Mouse (Mus musculus): ENCODE measurements at regions not wholly inside any gene's neighbourhood (a gene's known extent, or its start where the extent isn't known, plus 50 kb on each side); places are given as distances from the start of the nearest gene placed in this dataset.

DNA sequence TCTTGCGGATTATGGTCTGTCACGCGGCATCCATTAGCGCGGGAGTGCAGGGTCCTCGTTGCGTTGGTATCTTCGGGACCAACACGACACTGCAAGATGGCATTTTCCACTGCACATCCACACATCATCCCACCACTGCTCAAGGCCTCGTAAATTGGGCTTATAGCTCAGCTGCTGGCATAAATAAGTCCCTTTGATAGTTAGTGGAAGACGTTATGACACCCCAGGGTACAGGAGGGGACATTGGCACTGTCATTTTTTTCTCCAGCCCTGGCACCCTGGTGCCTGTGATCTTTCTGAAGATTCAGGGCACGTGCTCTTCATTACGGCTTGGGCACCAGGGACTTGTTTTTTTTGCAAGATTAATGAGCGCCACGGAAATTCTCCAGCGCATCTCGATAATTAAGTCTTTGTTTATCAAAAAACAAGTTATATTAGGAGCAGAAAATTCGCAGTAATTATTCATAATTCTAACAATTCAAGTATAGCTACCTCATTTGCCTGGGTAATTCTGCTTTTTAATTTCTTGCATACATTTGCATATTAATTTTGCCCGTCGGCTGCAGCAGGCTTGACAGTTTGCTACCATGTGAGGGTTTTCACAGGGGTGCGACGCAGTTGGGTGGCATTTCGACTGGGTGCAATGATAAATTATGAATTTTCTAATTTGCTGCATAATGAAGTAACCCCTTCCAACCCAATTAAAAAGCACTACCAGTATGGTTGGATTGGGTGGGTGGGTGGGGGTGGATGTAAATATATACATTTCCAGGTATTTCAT is 119.1 kb downstream of the Vrk1 start:
- no peak overlapping the region for H3K27ac ChIP-seq (replicated peaks)
- no peak overlapping the region for H3K4me2 ChIP-seq (replicated peaks)
- H3K9me3 ChIP-seq, result no peaks in the 10 kb centered on the region
- no peak overlapping the region for H3K9ac ChIP-seq (replicated peaks)
- no peaks in the 10 kb centered on the region for H3K36me3 ChIP-seq
- no peaks in the 10 kb centered on the region for H3K27me3 ChIP-seq
- WGBS, result 91% methylated on average over 23 of the region's 23 CpGs
- H3K4me1 ChIP-seq, result no peaks in the 10 kb centered on the region; the same call in 1 of the 2 replicates
- H3K4me3 ChIP-seq, result no peak overlapping the region
- ATAC-seq (ENCODE audit: low FRiP score, low read depth), result no peak

DNA sequence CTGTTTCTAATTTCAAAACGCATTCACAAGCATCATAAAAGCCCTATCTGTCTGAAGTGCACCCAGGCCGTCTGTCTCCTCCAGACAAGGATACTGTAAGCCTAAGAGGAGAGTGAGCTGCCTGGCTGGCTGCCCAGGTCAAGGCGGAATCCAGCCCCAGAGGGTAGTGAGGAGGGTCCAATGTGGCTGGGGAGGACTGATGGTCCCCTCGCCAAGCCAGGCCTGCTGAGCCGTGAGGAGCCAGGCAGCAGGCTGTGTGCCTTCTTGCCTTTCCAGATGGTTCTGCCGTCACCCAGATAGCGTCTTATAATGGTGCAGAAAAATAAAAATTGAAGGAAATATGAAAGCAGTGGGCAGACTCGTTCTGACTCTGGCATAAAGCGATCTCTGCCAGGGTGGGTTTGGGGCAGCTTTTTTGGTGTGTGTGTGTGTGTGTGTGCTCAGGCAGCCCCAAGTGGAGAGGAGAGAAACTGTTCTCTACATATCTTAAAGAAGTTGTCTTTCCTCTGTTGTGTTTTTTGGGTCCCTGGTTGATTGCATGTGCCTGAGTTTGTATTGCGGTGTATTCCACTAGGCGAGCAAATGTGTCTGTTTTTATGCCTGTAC is 120.1 kb downstream of the Vrk1 start:
- Histone ChIP-seq H3K4me2 (replicated peaks) (no peak overlapping the region), H3K4me3 (no peak overlapping the region), H3K4me1 (no peaks in the 10 kb centered on the region; the same call in 1 of the 2 replicates), H3K27ac (replicated peaks) (0 out of 2 replicates have a peak overlapping the region, but pooled peaks have one; percentile 30), H3K36me3 (no peaks in the 10 kb centered on the region), H3K9ac (replicated peaks) (no peak overlapping the region), H3K27me3 (no peaks in the 10 kb centered on the region), H3K9me3 (no peaks in the 10 kb centered on the region)
- WGBS, result 90% methylated on average over 11 of the region's 11 CpGs
- ATAC-seq (ENCODE audit: low FRiP score, low read depth), result no peak

DNA sequence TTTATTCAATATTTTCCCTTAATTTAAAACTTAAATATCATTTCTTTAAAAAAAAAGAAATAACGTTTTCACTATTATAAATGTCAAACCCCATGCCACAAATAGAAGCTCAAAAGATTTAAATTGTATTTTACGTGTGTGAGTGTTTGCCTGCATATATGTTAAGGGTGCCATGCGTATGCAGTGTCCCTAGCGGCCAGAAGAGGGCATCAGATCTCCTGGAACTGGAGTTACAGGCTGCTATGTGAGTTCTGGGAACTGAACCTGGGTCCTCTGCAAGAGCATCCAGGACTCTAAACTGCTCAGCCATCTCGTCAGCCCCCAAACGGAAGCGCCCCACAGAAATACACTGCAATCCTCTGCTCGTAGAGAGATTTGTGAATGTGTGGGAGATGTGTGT is 122.7 kb downstream of the Vrk1 start:
- Histone ChIP-seq H3K4me2 (replicated peaks) (no peak overlapping the region), H3K4me1 (no peaks in the 10 kb centered on the region; the same call in 1 of the 2 replicates), H3K4me3 (no peak overlapping the region), H3K9ac (replicated peaks) (no peak overlapping the region), H3K27ac (replicated peaks) (no peak overlapping the region), H3K9me3 (no peaks in the 10 kb centered on the region), H3K27me3 (no peaks in the 10 kb centered on the region), H3K36me3 (no peaks in the 10 kb centered on the region)
- 91% methylated on average over 8 of the region's 8 CpGs for WGBS
- no peak for ATAC-seq (ENCODE audit: low FRiP score, low read depth)

DNA sequence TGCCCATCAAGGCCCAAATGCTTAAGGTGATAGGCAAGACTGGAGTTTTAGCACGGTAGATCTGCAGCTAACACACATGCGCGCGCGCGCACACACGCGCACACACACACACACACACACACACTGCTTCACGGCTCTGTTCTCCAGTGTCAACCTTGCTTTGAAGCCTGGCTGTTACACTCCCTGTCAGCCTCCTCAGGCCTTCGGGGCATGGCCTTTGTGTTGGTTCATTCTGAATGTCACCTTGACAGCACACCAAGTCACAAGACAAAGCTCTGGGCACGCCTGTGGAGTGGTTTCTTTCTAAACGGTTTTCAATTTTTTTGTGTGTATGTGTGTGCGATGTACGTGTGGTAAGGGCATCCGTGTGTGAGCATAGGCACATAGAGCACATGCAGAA is 128.4 kb downstream of the Vrk1 start:
- no peaks in the 10 kb centered on the region for H3K9me3 ChIP-seq
- ATAC-seq (ENCODE audit: low FRiP score, low read depth), result no peak
- no peaks in the 10 kb centered on the region for H3K27me3 ChIP-seq
- no peak overlapping the region for H3K4me3 ChIP-seq
- H3K27ac ChIP-seq (replicated peaks), result no peak overlapping the region
- H3K9ac ChIP-seq (replicated peaks), result no peak overlapping the region
- 0 out of 2 replicates have a peak, but pooled peaks cover 3% of the 10 kb centered on the region for H3K4me1 ChIP-seq
- WGBS, result 90% methylated on average over 15 of the region's 15 CpGs
- H3K36me3 ChIP-seq, result no peaks in the 10 kb centered on the region
- H3K4me2 ChIP-seq (replicated peaks), result no peak overlapping the region

DNA sequence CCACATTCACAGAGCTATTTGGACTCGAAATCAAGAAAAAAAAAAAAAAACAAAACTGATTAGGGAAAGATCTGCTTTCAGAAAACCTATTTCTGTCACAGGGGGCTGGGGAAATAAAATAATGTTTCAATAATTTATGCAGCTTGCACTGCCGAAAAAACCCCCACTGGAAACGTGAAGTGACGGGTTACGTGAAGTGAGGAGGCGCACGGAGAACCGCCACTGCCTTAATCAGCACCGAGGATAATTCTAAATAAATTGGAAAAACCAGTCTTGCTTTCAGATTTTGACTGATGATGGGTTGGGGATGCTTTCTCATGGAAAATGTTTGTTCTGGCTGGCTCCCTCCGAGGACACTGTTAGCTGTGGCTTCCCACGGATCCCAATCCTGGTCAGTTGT is 129.5 kb downstream of the Vrk1 start:
- ATAC-seq (ENCODE audit: low FRiP score, low read depth), result no peak
- 79% methylated on average over 11 of the region's 11 CpGs for WGBS
- H3K36me3 ChIP-seq, result no peaks in the 10 kb centered on the region
- H3K27ac ChIP-seq (replicated peaks), result no peak overlapping the region
- 0 out of 2 replicates have a peak, but pooled peaks cover 6% of the 10 kb centered on the region for H3K4me1 ChIP-seq
- no peaks in the 10 kb centered on the region for H3K27me3 ChIP-seq
- H3K4me3 ChIP-seq, result no peak overlapping the region
- no peaks in the 10 kb centered on the region for H3K9me3 ChIP-seq
- H3K9ac ChIP-seq (replicated peaks), result no peak overlapping the region
- no peak overlapping the region for H3K4me2 ChIP-seq (replicated peaks)

DNA sequence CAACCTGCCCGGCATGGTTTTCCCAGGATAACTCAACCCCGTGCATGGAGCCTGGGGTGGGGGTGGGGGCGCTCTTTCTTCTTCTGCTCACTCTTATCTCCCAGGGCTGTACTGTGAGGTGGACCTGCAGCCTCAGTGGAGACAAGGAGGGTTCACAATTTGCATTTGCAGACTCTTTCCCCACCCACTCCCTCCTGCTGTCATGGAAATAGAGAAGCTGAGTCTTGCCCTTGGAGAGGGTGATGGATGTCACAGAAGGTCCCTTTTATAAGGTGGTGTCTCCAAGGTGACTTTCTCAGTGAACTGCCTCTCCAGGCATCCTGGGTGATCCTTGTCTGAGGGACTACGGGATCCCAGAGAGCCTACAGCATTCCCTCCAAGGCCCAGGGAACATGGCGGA is 129.9 kb downstream of the Vrk1 start:
- H3K4me3 ChIP-seq, result no peak overlapping the region
- no peak overlapping the region for H3K9ac ChIP-seq (replicated peaks)
- no peaks in the 10 kb centered on the region for H3K36me3 ChIP-seq
- H3K9me3 ChIP-seq, result no peaks in the 10 kb centered on the region
- 0 out of 2 replicates have a peak, but pooled peaks cover 6% of the 10 kb centered on the region for H3K4me1 ChIP-seq
- WGBS, result 71% methylated on average over 5 of the region's 5 CpGs
- H3K27ac ChIP-seq (replicated peaks), result no peak overlapping the region
- no peaks in the 10 kb centered on the region for H3K27me3 ChIP-seq
- no peak for ATAC-seq (ENCODE audit: low FRiP score, low read depth)
- H3K4me2 ChIP-seq (replicated peaks), result no peak overlapping the region

DNA sequence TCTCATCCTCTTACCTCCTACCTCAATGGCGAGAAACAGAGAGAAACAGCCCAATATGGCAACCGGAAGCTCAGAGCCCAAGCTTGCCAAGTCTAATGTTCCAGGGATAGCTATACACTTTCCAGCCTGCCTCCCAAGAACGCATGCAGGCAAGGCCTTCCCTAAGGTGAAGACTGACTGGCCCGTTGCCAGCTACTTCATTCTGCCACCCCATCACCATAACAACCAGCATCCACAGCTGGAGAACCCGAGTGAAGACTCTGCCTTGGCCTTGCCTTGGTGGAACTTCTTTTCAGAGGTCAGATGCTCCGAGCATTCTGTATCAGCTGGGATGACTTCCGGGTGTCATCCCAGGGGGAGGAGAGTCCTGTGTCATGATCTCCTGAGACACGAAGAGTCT is 130.6 kb downstream of the Vrk1 start:
- no peak for ATAC-seq (ENCODE audit: low FRiP score, low read depth)
- H3K9ac ChIP-seq (replicated peaks), result no peak overlapping the region
- H3K4me3 ChIP-seq, result no peak overlapping the region
- WGBS, result 74% methylated on average over 8 of the region's 8 CpGs
- H3K27ac ChIP-seq (replicated peaks), result no peak overlapping the region
- no peaks in the 10 kb centered on the region for H3K36me3 ChIP-seq
- H3K27me3 ChIP-seq, result no peaks in the 10 kb centered on the region
- H3K9me3 ChIP-seq, result no peaks in the 10 kb centered on the region
- H3K4me1 ChIP-seq, result 0 out of 2 replicates have a peak, but pooled peaks cover 6% of the 10 kb centered on the region
- no peak overlapping the region for H3K4me2 ChIP-seq (replicated peaks)

DNA sequence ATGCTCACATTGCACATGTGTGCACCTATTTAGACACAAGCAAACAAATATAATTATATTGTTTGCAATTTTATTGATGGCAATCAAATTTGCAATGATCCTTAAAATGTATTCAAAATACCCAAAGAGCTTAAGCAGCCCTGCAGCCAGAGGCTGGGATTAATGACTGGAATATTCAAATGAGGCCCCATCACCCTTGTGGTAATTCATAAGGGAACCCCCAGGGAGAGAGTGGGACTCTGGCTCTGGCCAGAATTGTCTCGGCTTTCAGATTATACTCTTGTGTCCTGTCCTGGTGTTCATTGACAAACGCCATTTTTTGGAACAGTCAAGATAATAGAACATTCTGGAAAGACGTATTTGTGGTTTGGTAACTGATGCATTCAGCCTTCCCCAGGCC is 133.5 kb downstream of the Vrk1 start:
- H3K4me2 ChIP-seq (replicated peaks), result no peak overlapping the region
- H3K4me3 ChIP-seq, result no peak overlapping the region
- no peak overlapping the region for H3K27ac ChIP-seq (replicated peaks)
- H3K9ac ChIP-seq (replicated peaks), result no peak overlapping the region
- H3K4me1 ChIP-seq, result 0 out of 2 replicates have a peak, but pooled peaks cover 6% of the 10 kb centered on the region
- H3K36me3 ChIP-seq, result no peaks in the 10 kb centered on the region
- H3K9me3 ChIP-seq, result no peaks in the 10 kb centered on the region
- H3K27me3 ChIP-seq, result no peaks in the 10 kb centered on the region
- 68% methylated on average over 3 of the region's 3 CpGs for whole genome bisulfite sequencing
- no peak for ATAC-seq (ENCODE audit: low FRiP score, low read depth)

DNA sequence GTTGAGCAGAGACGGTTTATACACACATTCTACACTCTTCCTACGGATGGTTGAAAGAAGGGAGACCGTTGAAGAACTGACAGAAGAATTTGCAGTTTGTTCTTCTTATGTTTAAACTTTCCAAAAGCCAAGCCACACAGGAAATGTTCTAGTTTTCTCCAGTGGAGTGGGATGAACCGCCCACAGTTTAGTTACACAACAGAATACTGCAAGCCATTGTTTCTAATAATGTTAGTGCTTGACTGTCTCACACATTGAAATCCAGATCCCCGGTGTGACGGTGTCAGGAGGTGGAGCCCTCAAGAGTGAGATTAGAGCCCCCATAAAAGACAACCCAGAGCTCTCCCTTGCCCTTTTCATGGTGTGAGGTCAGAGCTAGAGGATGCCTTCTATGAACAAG is 146.8 kb downstream of the Vrk1 start:
- no peak overlapping the region for H3K4me2 ChIP-seq (replicated peaks)
- no peak for ATAC-seq (ENCODE audit: low FRiP score, low read depth)
- no peaks in the 10 kb centered on the region for H3K27me3 ChIP-seq
- no peak overlapping the region for H3K9ac ChIP-seq (replicated peaks)
- H3K9me3 ChIP-seq, result no peaks in the 10 kb centered on the region
- H3K36me3 ChIP-seq, result no peaks in the 10 kb centered on the region
- no peak overlapping the region for H3K4me3 ChIP-seq
- WGBS, result 84% methylated on average over 6 of the region's 6 CpGs
- no peak overlapping the region for H3K27ac ChIP-seq (replicated peaks)
- H3K4me1 ChIP-seq, result no peaks in the 10 kb centered on the region

DNA sequence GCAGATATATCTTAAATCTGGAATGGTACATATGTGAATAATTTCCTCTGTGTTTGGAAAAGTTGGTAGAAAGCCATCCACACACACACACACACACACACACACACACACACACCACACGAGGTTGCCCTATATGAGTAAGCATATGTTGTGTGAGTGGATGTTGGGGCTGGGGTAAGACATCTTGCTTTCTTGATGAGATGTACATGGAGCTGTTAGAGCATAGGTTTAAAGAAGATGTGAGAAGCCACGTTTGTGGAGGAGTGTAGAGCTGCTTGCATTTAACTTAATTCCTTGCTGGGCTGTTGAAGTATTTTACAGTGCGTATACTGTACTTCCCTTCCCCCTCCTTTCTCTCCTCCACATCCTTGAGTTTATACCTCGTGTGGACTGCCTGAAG is 147.8 kb downstream of the Vrk1 start:
- no peak for ATAC-seq (ENCODE audit: low FRiP score, low read depth)
- Histone ChIP-seq H3K9me3 (no peaks in the 10 kb centered on the region), H3K36me3 (no peaks in the 10 kb centered on the region), H3K27ac (replicated peaks) (no peak overlapping the region), H3K4me2 (replicated peaks) (no peak overlapping the region), H3K4me3 (no peak overlapping the region), H3K4me1 (no peaks in the 10 kb centered on the region), H3K27me3 (no peaks in the 10 kb centered on the region), H3K9ac (replicated peaks) (no peak overlapping the region)
- 69% methylated on average over 4 of the region's 4 CpGs for WGBS

DNA sequence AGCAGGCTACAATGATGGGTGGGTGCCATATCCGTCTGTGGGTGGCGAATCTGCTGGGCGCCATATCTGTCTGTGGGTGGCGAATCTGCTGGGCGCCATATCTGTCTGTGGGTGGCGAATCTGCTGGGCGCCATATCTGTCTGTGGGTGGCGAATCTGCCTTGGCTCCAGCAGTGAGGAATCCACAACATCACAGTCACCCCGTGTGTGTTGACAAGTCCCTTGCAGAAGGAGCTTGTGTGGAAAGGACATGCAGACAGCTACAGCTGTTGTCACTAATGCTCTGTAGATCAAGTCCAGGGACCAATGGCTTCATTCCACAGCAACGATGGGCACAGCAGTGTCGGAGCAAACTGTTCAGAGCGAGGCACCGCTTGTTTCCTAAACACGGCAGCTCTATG is 148.6 kb downstream of the Vrk1 start:
- Histone ChIP-seq H3K27me3 (no peaks in the 10 kb centered on the region), H3K4me2 (replicated peaks) (no peak overlapping the region), H3K4me1 (no peaks in the 10 kb centered on the region), H3K9me3 (no peaks in the 10 kb centered on the region), H3K4me3 (no peak overlapping the region), H3K27ac (replicated peaks) (no peak overlapping the region), H3K36me3 (no peaks in the 10 kb centered on the region), H3K9ac (replicated peaks) (no peak overlapping the region)
- 93% methylated on average over 14 of the region's 14 CpGs for WGBS
- ATAC-seq (ENCODE audit: low FRiP score, low read depth), result no peak

DNA sequence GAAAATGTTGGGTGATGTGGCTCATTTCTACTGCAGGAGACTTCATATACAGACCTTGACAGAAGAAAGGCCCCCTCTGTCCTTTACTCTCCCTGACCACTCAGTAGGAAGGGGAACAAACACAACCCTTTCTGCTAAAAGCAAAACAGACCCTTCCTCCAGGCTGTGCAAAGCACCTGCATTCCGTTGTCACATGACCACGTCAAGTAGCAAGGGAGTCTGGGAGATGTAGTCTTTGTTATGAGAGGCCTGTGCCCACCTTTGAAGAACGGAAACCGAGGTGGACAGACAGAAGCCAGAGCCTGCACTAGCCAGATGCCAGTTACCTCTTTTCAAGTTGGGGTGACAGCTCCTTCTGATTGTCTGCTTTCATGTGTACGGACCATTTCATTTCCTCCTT is 161.3 kb downstream of the Vrk1 start:
- H3K9me3 ChIP-seq, result no peaks in the 10 kb centered on the region
- H3K36me3 ChIP-seq, result no peaks in the 10 kb centered on the region
- H3K4me3 ChIP-seq, result no peak overlapping the region
- peaks cover 19% of the 10 kb centered on the region for H3K27me3 ChIP-seq
- no peak overlapping the region for H3K4me2 ChIP-seq (replicated peaks)
- peaks cover 27% of the 10 kb centered on the region for H3K4me1 ChIP-seq
- ATAC-seq (ENCODE audit: low FRiP score, low read depth), result no peak
- no peak overlapping the region for H3K27ac ChIP-seq (replicated peaks)
- WGBS, result 58% methylated on average over 5 of the region's 5 CpGs
- no peak overlapping the region for H3K9ac ChIP-seq (replicated peaks)

All from midbrain, embryonic 12.5 days (tissue).